Mouse (Mus musculus): Measurements from ENCODE around the gene Nip7.
A peak's percentile ranks its signal among the peaks of the same experiment; 100 is the strongest.

- no peak for TF ChIP-seq POLR2A (IDR thresholded peaks at IDR 0.05; ENCODE audit: low read depth, low read length)
- TF ChIP-seq GABPA (IDR thresholded peaks at IDR 0.05; ENCODE audit: insufficient replicate concordance, low read depth, low read length), result no peak
- TF ChIP-seq CTCF (conservative IDR thresholded peaks at IDR 0.05 in 1 of 2, IDR thresholded peaks at IDR 0.05 in 1 of 2; ENCODE audit: low read depth in 2 of 2, low read length in 2 of 2), result no peak
- peak; percentile 74 for TF ChIP-seq HCFC1 (IDR thresholded peaks at IDR 0.05; ENCODE audit: low read depth, low read length)
- no peak for TF ChIP-seq USF1 (IDR thresholded peaks at IDR 0.05; ENCODE audit: low read depth, low read length)
- no peak for TF ChIP-seq ZNF384 (IDR thresholded peaks at IDR 0.05; ENCODE audit: low read depth, low read length)
- TF ChIP-seq CHD1 (IDR thresholded peaks at IDR 0.05; ENCODE audit: low read depth, low read length), result no peak
These were observed 39.2 kb downstream of the Nip7 start for GRCm38 (mm10) chr8:107095717-107096365.

Data from CH12.LX (cell line).